Mouse (Mus musculus) leukemia stem cell, adult 10-12 weeks (primary cell): ENCODE measurements around the gene Ccl26. TPM values are rescaled to one million over a fixed set of nuclear protein-coding genes. Genes with fewer than 3 reads are reported as not detected.

Experiments used
- polyA plus RNA-seq: library from polyadenylated mRNA; stranded (reverse); fragments of >175 nt; gene quantifications from 2 replicates; pipeline ENCODE4 v1.2.3, GENCODE M21; 2012; ENCODE audit warnings: low replicate concordance

Ccl26 gene
- not detected in 2 replicates for polyA plus RNA-seq

GRCm38 (mm10) chr5:135563469-135563868 is at the start of gene Ccl26:
TSS of gene Ccl26 (minus strand) at chr5:135563569.

GRCm38 (mm10) chr5:135573006-135573405 is 9.6 kb upstream of the Ccl26 start, which contains the start of gene Ccl24:
TSS of gene Ccl24 (minus strand) at chr5:135573049.

GRCm38 (mm10) chr5:135544865-135545797 is 18.2 kb downstream of the Ccl26 start, which contains the start of gene Hip1:
TSS of gene Hip1 (minus strand) at chr5:135545120.

Other genes starting within 250 kb of the Ccl26 start
- gene Fkbp6, start 213.5 kb downstream of the Ccl26 start, polyA plus RNA-seq: not detected in 2 replicates
- gene Trim50, start 210.3 kb downstream of the Ccl26 start, polyA plus RNA-seq: not detected in 2 replicates
- gene Nsun5, start 193.6 kb downstream of the Ccl26 start, polyA plus RNA-seq: 12.6 and 25.2 TPM in 2 replicates
- 136 and 253 TPM in 2 replicates for gene Pom121, start 169.0 kb downstream of the Ccl26 start, polyA plus RNA-seq
- gene Hip1, start 18.4 kb downstream of the Ccl26 start, polyA plus RNA-seq: 2.3 and 5.1 TPM in 2 replicates
- 0.61 TPM in 1 of 2 replicates, not detected in the other for gene Ccl24, start 9.5 kb upstream of the Ccl26 start, polyA plus RNA-seq
- gene Rhbdd2, start 69.0 kb upstream of the Ccl26 start, polyA plus RNA-seq: 34.6 and 36.0 TPM in 2 replicates
- 93.9 and 171 TPM in 2 replicates for gene Por, start 106.5 kb upstream of the Ccl26 start, polyA plus RNA-seq
- 12.3 and 15.8 TPM in 2 replicates for gene Tmem120a, start 180.9 kb upstream of the Ccl26 start, polyA plus RNA-seq
- not detected in 2 replicates for gene Styxl1, start 214.8 kb upstream of the Ccl26 start, polyA plus RNA-seq
- 199 and 638 TPM in 2 replicates for gene Mdh2, start 214.9 kb upstream of the Ccl26 start, polyA plus RNA-seq
- not detected in 2 replicates for gene Srrm3, start 243.3 kb upstream of the Ccl26 start, polyA plus RNA-seq